Mouse (Mus musculus): ENCODE data around the gene Stim1.
A peak's percentile ranks its signal among the peaks of the same experiment; 100 is the strongest.
"Not testable (repeated sequence)": the region's sequence is repeated elsewhere in the genome, so short reads cannot be mapped to it uniquely, and the experiment has no call there.

The Stim1 gene

DNA sequence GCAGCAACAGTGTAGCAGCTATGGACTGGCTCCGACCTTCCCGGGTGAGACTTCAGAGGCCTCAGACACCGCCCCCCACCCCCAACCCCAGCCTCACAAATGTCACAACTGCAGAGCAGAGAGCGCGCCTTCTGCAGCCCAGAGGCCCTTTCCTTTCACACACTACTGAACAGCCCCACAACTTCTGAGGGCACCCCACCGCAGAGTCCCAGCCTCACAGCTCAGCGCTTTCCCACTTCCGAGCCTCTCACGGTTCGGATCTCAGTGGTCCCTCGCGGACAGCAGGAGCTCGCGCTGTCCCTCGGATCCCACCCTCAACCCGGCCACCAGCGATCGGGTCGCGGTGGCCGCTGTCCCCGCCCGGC, 18.1 kb upstream of the Stim1 start:
- DNase-seq (ENCODE audit: extremely low spot score), result no peak

GRCm38 (mm10) chr7:102249896-102250630, 17.5 kb upstream of the Stim1 start:
- DNase-seq (ENCODE audit: extremely low spot score), result peak; percentile 82

- peak; percentile 89 for DNase-seq (ENCODE audit: extremely low spot score)
These were observed 16.9 kb upstream of the Stim1 start for GRCm38 (mm10) chr7:102250631-102251214.

- no peak for DNase-seq (ENCODE audit: extremely low spot score)
These were observed 14.0 kb upstream of the Stim1 start for GRCm38 (mm10) chr7:102253631-102254030.

DNA sequence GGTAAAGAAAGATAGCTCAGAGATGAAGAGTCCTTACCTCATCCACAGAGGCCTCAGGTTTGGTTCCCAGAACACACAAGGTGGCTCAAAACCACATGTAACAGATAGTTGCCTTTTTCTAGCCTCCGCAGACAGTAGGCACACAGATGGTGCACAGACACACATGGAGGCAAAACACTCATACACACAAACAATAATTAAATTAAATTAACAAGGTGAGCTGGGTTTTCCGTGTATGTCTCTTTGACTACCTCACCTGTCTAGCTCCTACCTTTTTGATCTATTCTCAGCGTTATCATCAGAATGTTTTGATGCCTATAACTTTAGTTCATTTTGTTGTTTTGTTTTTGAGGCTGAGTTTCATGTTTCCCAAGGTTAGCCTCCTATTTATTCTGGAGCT, 11.7 kb upstream of the Stim1 start, which contains the start of gene Rhog:
Gene Rhog (minus strand): TSS at position 101 of the 400 bp plus-strand sequence.
- DNase-seq (ENCODE audit: extremely low spot score), result no peak

- no peak for DNase-seq (ENCODE audit: extremely low spot score)
These were observed 11.0 kb upstream of the Stim1 start for GRCm38 (mm10) chr7:102256636-102257035.

DNA sequence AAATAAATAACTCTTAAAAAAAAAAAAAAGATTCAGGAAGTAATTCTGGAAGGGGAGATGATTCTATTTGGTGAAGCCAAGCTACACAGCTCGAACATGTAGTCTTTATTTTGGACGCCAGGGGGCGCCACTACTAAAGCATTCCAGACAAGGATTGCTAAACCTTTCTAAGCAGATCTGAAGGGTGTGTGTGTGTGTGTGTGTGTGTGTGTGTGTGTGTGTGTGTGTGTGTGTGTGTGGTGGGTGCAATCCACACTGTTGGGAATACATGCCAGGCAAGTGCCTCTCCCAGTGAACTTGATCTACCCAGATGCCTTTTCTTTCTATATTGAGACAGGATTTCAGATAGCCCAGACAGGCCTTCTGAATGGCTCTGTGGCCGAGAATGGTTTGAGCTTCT, 9.4 kb upstream of the Stim1 start:
- peak; percentile 68 for DNase-seq (ENCODE audit: extremely low spot score)

GRCm38 (mm10) chr7:102258753-102259152, 8.9 kb upstream of the Stim1 start:
- no peak for DNase-seq (ENCODE audit: extremely low spot score)

- no peak for DNase-seq (ENCODE audit: extremely low spot score)
These were observed 7.7 kb upstream of the Stim1 start for GRCm38 (mm10) chr7:102259716-102260479.

DNA sequence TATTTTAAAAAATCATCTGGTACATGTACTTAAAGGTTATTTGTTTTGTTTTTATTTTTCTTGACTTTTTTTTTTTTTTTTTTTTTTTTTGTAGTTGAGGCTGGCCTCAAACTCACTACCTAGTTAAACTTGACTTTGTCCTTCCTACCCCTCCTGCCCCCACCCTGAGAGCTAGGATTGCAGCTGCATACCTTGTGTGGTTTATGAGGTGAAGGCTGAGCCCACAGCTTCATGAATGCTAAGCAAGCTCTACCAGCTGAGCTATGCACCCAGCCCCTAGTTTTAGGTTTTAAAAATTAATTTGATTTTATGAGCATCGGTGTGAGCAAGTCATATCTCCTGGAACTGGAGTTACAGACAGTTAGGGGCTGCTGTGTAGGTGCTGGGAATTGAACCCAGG, 7.1 kb upstream of the Stim1 start:
- no peak for DNase-seq (ENCODE audit: extremely low spot score)

DNA sequence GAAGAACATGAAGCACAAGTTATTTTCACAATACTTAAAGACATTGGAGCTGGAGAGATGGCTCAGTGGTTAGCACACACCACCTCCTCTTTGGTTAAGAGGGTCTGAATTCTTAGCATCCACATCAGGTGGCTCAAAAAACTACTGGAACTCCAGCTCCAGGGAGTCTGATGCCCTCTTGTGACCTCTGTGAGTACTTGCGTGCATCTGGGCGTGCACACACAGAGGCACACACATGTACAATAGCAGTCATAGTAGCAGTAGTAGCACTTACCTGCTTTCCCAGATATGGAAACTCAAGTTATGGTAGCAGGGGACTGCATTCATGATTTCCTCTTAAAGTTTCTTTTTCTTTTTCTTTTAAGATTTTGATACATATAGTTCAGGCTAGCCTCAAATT, 4.6 kb upstream of the Stim1 start:
- no peak for DNase-seq (ENCODE audit: extremely low spot score)

GRCm38 (mm10) chr7:102266021-102266400, 1.6 kb upstream of the Stim1 start:
- DNase-seq (ENCODE audit: extremely low spot score), result not testable (repeated sequence)

DNA sequence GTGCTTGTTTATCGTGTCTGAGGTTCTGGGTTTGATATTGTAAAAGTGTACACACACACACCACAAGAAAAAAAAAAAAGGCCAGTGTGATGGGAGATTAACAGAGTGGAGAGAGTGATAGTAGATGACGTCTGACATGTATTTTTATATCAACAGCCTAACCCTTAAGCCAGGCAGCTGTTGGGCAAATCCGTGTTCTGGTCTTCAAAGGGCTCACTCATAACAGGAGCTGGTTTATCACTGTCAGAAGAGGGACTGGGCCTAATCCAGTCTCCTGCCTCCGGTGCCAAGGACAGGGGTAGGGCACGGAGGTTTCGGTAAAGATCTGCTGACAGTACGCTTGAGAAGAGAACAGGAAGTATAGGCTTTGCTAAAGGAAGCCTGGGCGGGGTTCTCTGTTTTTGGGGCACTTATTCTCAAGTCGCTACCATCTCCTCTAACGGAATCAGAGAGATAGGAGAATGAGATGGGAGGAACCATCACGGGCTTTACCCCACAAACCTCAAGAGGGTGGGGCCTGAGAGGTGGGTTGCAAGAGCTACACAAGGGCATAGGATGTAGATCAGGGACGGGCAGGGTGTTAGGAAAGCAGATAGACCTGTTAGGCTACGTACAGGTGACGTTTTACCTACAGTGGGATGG, 1.1 kb upstream of the Stim1 start:
- DNase-seq (ENCODE audit: extremely low spot score), result no peak

- DNase-seq (ENCODE audit: extremely low spot score), result peak; percentile 94
These were observed 460 bp upstream of the Stim1 start for GRCm38 (mm10) chr7:102267113-102267579.

GRCm38 (mm10) chr7:102268395-102268748, 766 bp downstream of the Stim1 start:
- no peak for DNase-seq (ENCODE audit: extremely low spot score)

DNA sequence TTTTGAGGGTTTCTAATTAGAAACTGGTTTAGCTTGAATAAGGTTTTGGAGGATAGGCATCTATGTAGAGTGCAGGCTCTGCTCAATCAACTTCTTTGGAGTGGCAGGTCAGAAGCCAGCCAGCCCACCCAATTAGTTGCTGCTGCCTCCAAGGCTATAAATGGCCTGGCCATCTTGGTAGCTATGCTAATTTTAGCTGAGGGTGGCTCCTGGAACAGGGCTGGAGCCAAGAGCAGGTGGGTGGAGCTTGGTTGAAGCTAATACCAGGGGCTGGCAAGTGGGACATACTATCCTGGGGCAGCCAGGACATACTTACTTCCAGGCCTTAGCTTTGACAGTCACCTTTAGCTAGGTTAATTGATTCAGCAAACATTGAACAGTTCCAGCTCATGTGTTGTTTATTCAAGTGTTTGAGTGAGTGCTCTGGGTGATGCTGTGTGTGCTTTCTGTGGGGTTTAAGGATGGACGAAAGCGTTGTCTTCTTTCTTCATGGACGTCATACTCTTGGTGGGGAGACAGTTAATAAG, 4.9 kb downstream of the Stim1 start:
- DNase-seq (ENCODE audit: extremely low spot score), result no peak

DNA sequence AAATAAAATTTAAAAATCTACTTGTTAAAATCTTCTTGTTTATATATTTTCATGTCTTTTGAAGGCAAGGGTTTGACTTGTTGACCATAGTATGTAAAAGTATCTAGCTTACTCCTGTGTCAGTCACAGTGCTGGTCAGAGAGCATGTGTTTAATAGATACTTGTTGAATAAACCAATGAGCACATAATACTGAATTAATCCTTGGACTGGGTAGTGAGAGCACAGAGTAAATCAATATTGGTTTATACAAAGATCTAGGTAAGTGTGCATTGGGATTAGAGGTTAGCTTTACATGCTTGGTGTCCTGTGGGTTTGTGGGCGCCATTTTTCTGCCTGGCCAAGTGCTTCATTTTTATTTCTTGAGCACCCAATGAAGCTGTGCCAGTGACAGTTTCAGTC, 13.8 kb downstream of the Stim1 start:
- DNase-seq (ENCODE audit: extremely low spot score), result no peak

DNA sequence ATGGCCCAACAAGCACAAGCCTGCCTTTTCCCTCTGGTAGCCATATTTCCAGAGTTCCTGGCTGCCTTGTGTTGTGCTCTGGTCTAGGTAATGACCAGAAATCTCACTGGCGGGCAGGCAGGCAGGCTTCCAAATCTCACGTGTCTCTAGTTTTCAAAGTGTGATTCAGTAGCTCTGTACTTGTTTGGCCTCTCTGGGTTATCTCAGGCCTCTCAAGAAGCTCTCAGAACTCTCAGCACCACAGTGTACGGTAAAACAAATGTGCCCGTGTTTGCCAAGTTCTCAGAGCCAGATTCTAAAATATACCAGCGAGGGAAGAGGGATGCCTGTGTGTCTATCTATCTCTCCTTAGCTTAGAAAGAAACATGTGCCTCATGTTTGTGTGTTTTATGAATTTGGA, 14.7 kb downstream of the Stim1 start:
- no peak for DNase-seq (ENCODE audit: extremely low spot score)

DNA sequence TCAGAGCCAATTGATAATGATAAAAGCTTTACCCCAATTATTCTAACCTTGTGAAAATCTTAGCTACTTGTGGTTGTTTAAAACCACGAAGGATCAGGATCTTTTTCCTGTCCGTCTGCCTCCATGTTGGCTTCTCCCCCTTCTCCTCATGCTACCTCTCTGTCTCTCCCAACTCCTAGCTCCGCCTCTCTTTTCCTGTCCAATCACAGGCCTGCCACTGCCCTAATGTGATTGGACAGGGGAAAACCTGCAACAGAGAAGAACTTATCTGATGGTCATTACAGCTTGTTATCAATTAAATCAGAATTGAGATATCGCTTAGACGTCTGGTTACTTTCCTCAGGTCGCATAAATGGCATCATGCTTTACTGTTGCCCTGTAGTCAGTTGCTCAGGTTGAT, 21.9 kb downstream of the Stim1 start:
- DNase-seq (ENCODE audit: extremely low spot score), result no peak

DNA sequence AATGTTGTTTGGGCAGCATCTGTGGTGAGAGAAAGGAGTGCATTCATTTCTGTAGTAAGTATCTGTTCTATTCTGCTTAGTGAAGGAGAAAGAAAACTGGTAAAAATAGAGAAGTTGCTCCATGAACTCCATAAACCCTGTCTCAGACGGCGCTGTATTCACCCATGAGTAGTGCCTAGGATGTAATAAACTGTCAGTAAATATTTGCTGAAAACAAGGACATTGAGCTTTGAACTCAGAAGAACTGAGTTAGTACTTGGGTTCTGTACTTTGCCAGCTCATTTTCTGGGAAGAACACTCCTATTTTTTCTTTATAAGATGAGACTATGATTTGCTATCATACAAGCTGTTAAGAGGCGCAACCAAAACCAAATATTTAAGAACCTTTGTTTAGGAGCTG, 24.6 kb downstream of the Stim1 start:
- DNase-seq (ENCODE audit: extremely low spot score), result no peak

DNA sequence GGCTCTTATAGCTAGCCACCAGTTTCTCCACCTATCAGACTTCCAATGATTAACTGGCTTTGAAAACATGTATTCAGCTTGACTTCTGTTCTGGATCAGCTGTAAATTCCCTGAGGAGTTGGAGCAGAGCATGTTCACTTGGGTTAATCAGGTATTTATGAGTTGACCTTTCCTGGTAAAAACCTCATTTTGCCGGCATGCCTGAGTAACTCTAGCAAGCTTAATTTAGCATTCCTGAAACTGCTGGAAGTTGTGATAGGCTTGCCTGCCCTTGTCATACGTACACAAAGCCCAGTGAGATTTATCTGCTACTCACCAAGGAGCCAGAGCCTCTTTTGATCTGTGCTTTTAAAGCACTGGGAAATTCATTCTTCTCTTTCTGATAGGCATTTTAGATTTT, 25.6 kb downstream of the Stim1 start:
- no peak for DNase-seq (ENCODE audit: extremely low spot score)

DNA sequence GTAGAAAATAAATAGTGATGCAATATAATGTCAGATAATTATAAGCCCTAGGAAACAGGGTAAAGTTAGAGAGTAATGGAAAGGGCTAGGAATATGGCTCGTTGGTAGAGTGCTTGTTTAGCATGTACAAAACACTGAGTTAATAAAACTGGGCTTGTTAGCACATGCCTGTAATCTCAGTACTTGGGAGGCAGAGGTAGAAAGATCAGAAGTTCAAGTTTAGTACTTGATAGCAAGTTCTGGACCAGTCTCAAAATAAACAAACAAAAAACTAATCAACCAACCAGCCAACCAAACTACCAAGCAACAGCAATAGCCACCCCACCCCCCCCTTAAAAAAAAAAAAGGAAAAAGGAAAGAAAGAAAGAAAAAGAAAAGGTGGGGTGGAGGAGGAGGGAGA, 33.2 kb downstream of the Stim1 start:
- no peak for DNase-seq (ENCODE audit: extremely low spot score)
